14 mouse cellular contexts compared by ENCODE assay signal in the genomic region with DNA sequence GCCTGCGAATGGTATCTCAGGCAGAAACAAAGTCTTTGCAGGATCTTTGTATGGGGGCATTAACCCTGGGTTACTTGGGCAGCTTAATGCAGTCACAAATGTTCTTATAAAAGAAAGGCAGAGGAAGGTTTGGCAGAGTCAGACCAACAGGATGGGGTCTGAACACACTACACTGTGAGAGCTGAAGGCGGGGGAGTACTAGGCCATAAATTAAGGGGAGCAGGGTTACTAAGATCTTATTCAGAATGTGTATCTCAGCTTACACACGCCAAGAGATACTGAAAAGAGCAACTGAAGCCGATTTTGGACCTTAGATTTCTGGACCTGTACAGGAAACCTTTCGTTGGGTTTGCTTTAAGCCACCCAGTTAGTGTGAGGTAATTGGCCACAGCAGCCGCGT.
"Had no signal": no experiment of that assay in that cellular context is flagged by ENCODE, and none has a peak within 500 bp of the region (broad histone marks: within the 10 kb centered on the region; RNA-seq: fewer than 3 reads in every experiment).

No protein-coding gene starts in this region.

- H3K27ac ChIP-seq: left cerebral cortex, adult 2 months; liver, embryonic 13.5 days; neural tube, embryonic 12.5 days had no signal

- H3K36me3 ChIP-seq: intestine, embryonic 15.5 days; liver, embryonic 13.5 days; neural tube, embryonic 12.5 days had no signal

- H3K9ac ChIP-seq: intestine, embryonic 15.5 days; liver, embryonic 13.5 days; neural tube, embryonic 12.5 days had no signal

- H3K9me3 ChIP-seq: intestine, embryonic 15.5 days; liver, embryonic 13.5 days; neural tube, embryonic 12.5 days had no signal

- H3K4me2 ChIP-seq: intestine, embryonic 15.5 days; liver, embryonic 13.5 days; midbrain, embryonic 11.5 days; neural tube, embryonic 12.5 days had no signal

- ATAC-seq: intestine, embryonic 15.5 days had no signal

- DNase-seq: kidney, adult 2 months; kidney, postnatal 10 days; layer of hippocampus, postnatal 36 days; liver, embryonic 13.5 days; lung, adult 2 months; lung, postnatal 14 days; lung, postnatal 4 days; midbrain, embryonic 14.5 days; thymus, adult 18-20 months; thymus, postnatal 36 days had no signal

- H3K4me1 ChIP-seq: intestine, embryonic 15.5 days; neural tube, embryonic 12.5 days had no signal

- H3K4me3 ChIP-seq: intestine, embryonic 15.5 days; left cerebral cortex, adult 2 months; liver, embryonic 13.5 days; neural tube, embryonic 12.5 days had no signal

- H3K27me3 ChIP-seq: intestine, embryonic 15.5 days; liver, embryonic 13.5 days; neural tube, embryonic 12.5 days had no signal
